Mouse (Mus musculus) stomach, embryonic 16.5 days (tissue): ENCODE data around the gene Nagpa. TPM values are rescaled to one million over a fixed set of nuclear protein-coding genes. Genes with fewer than 3 reads are reported as not detected.

Source experiments
- ATAC-seq: fragments of 200-750 bp; cut with Nextera tagmentation; 2 replicates; pipeline ENCODE4 v1.8.0; 2017; ENCODE audit warnings: moderate number of reproducible peaks, moderate TSS enrichment; ENCODE audit not compliant: insufficient read depth, low FRiP score
- H3K27ac ChIP-seq: fragments of 300-500 bp; sonication (generic); 2 replicates; pipeline ENCODE4 v1.5.1; 2014; ENCODE audit warnings: low read length
- H3K27me3 ChIP-seq: fragments of 300-500 bp; sonication (generic); 2 replicates; pipeline ENCODE4 v1.6.1; 2014; ENCODE audit warnings: low read length, control low read depth, mixed read lengths; ENCODE audit not compliant: control insufficient read depth, insufficient read depth
- H3K36me3 ChIP-seq: fragments of 300-500 bp; sonication (generic); 2 replicates; pipeline ENCODE4 v1.6.1; 2014; ENCODE audit warnings: low read length; ENCODE audit not compliant: control insufficient read depth, insufficient read depth
- H3K4me1 ChIP-seq: fragments of 300-500 bp; sonication (generic); 2 replicates; pipeline ENCODE4 v1.6.1; 2014; ENCODE audit warnings: low read length, control low read depth, mixed read lengths; ENCODE audit not compliant: control insufficient read depth, insufficient read depth
- H3K4me2 ChIP-seq: fragments of 300-500 bp; sonication (generic); 2 replicates; pipeline ENCODE4 v1.6.1; 2014; ENCODE audit warnings: low read depth, low read length, mixed read lengths
- H3K4me3 ChIP-seq: fragments of 300-500 bp; sonication (generic); replicated peaks from 2 replicates; pipeline ENCODE4 v1.5.1; 2014; ENCODE audit warnings: mild to moderate bottlenecking, low read length
- H3K9ac ChIP-seq: fragments of 300-500 bp; sonication (generic); 2 replicates; pipeline ENCODE4 v1.6.1; 2014; ENCODE audit warnings: low read length
- H3K9me3 ChIP-seq: fragments of 300-500 bp; sonication (generic); replicated peaks from 2 replicates; pipeline ENCODE4 v1.6.1; 2016; ENCODE audit warnings: low read length, control low read depth; ENCODE audit not compliant: control insufficient read depth
- WGBS: fragments of 180-500 bp; shearing (Covaris S2); extraction: QIAGEN DNeasy Blood & Tissue Kit; methylation state at CpG from one replicate; pipeline ENCODE4 v1.1.7; 2014; 5-methylcytosine and 5-hydroxymethylcytosine counted together
- polyA plus RNA-seq: library from polyadenylated mRNA; unstranded; fragments of >200 nt; fragmentation: Nextera tagmentation; extraction: Ambion mirVana; gene quantifications from 2 replicates; pipeline ENCODE4 v1.2.1, GENCODE M21; 2015

Nagpa gene
- polyA plus RNA-seq, 1 experiment from 2014 or later = 19.7 TPM

GRCm38 (mm10) chr16:5184101-5184500 is 19.7 kb downstream of the Nagpa start:
- no peaks in the 10 kb centered on the region for H3K4me1 ChIP-seq
- H3K4me2 ChIP-seq = no peak overlapping the region
- no peaks in the 10 kb centered on the region for H3K9me3 ChIP-seq
- no peak for ATAC-seq
- H3K27ac ChIP-seq = no peak overlapping the region
- H3K9ac ChIP-seq = no peak overlapping the region
- H3K36me3 ChIP-seq = no peaks in the 10 kb centered on the region
- H3K27me3 ChIP-seq = no peaks in the 10 kb centered on the region
- no peak overlapping the region for H3K4me3 ChIP-seq
- WGBS = 52% methylated on average over 8 of the region's 8 CpGs

GRCm38 (mm10) chr16:5183310-5183975 is 20.4 kb downstream of the Nagpa start:
- Histone ChIP-seq H3K9me3 (no peaks in the 10 kb centered on the region), H3K27me3 (no peaks in the 10 kb centered on the region), H3K4me1 (no peaks in the 10 kb centered on the region), H3K4me3 (no peak overlapping the region), H3K9ac (no peak overlapping the region), H3K36me3 (no peaks in the 10 kb centered on the region), H3K27ac (no peak overlapping the region), H3K4me2 (no peak overlapping the region)
- no peak for ATAC-seq
- 85% methylated on average over 18 of the region's 18 CpGs for WGBS

DNA sequence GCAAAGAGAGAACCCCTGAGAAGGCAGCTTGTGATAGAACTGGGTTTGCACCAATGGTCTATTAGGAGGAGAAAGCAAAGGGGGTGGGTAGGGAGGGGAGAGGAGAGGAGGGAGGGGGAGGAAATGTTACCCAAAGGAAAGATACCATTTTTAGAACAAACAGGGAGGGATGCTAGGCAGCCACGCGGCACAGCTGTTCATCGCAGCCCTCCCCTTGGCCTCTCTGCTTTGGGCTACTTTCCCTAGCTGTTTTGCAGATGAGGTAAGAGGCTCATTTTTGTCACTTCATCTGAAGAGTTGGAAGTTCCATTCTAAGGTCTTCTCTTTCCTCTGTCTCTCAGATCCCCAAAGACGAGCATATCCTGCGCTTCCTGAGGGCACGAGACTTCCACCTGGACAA is 31.2 kb downstream of the Nagpa start:
- WGBS = 88% methylated on average over 6 of the region's 6 CpGs
- no peaks in the 10 kb centered on the region for H3K9me3 ChIP-seq
- H3K27ac ChIP-seq = no peak overlapping the region
- no peak overlapping the region for H3K4me2 ChIP-seq
- H3K4me3 ChIP-seq = no peak overlapping the region
- H3K4me1 ChIP-seq = no peaks in the 10 kb centered on the region
- no peaks in the 10 kb centered on the region for H3K27me3 ChIP-seq
- ATAC-seq = no peak
- no peaks in the 10 kb centered on the region for H3K36me3 ChIP-seq
- no peak overlapping the region for H3K9ac ChIP-seq

GRCm38 (mm10) chr16:5168829-5169228 is 35.0 kb downstream of the Nagpa start:
- no peak overlapping the region for H3K9ac ChIP-seq
- no peak overlapping the region for H3K27ac ChIP-seq
- H3K4me2 ChIP-seq = no peak overlapping the region
- 77% methylated on average over 5 of the region's 5 CpGs for WGBS
- H3K36me3 ChIP-seq = no peaks in the 10 kb centered on the region
- H3K4me1 ChIP-seq = no peaks in the 10 kb centered on the region
- H3K9me3 ChIP-seq = no peaks in the 10 kb centered on the region
- H3K4me3 ChIP-seq = no peak overlapping the region
- no peak for ATAC-seq
- H3K27me3 ChIP-seq = no peaks in the 10 kb centered on the region

- no peaks in the 10 kb centered on the region for H3K36me3 ChIP-seq
- WGBS = 80% methylated on average over 2 of the region's 2 CpGs
- ATAC-seq = no peak
- H3K4me3 ChIP-seq = no peak overlapping the region
- H3K27me3 ChIP-seq = no peaks in the 10 kb centered on the region
- no peak overlapping the region for H3K9ac ChIP-seq
- no peaks in the 10 kb centered on the region for H3K9me3 ChIP-seq
- H3K4me2 ChIP-seq = no peak overlapping the region
- no peak overlapping the region for H3K27ac ChIP-seq
- H3K4me1 ChIP-seq = no peaks in the 10 kb centered on the region
Observed at GRCm38 (mm10) chr16:5168038-5168437, 35.8 kb downstream of the Nagpa start.

DNA sequence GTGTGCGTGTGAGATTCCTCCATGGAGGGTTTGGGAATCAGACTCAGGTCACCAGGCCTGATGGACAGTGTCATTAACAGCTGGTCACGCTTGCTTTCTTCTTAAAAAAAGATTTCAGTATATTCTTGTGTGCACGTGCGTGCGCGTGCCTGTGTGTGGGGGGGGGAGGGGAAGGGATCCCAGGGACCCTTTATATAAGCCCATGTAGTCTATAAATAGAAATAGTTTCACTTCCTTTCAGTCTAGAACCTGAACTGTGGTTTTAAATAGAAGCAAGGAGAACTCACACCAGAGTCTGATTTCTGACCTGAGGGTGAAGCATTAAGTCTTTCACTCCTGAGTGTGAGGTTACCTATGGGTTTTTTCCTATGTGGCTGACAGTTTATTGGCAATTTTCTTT is 39.5 kb downstream of the Nagpa start:
- Histone ChIP-seq H3K27ac (no peak overlapping the region), H3K9ac (no peak overlapping the region), H3K4me3 (no peak overlapping the region), H3K4me1 (no peaks in the 10 kb centered on the region), H3K36me3 (no peaks in the 10 kb centered on the region), H3K9me3 (no peaks in the 10 kb centered on the region), H3K27me3 (no peaks in the 10 kb centered on the region), H3K4me2 (no peak overlapping the region)
- WGBS = 77% methylated on average over 6 of the region's 6 CpGs
- ATAC-seq = no peak

- H3K27me3 ChIP-seq = no peaks in the 10 kb centered on the region
- no peak for ATAC-seq
- H3K4me3 ChIP-seq = no peak overlapping the region
- WGBS = 56% methylated on average over 8 of the region's 8 CpGs
- no peaks in the 10 kb centered on the region for H3K4me1 ChIP-seq
- no peaks in the 10 kb centered on the region for H3K36me3 ChIP-seq
- no peak overlapping the region for H3K4me2 ChIP-seq
- H3K27ac ChIP-seq = no peak overlapping the region
- H3K9me3 ChIP-seq = no peaks in the 10 kb centered on the region
- H3K9ac ChIP-seq = no peak overlapping the region
Observed at GRCm38 (mm10) chr16:5159248-5159647, 44.6 kb downstream of the Nagpa start.

DNA sequence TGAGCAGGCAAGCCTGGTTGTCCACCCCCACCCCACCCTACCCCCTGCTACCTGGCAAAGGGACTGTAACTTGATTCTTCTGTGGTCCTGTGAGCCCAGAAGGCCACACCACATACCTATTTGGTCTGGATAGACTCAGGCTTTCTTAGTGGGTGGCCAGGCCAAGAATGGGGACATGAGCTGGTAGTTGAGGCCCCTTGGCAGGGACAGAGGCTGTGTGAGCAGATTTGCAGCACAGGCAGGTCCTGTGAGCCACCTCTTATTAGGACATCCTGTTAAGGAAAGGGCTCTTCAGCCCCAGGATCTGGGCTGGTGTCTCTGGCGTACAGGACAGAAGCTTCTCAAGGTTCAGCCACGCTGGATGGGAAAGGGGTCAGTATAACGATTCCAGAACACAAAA is 46.7 kb downstream of the Nagpa start:
- Histone ChIP-seq H3K27ac (no peak overlapping the region), H3K36me3 (no peaks in the 10 kb centered on the region), H3K4me2 (no peak overlapping the region), H3K27me3 (no peaks in the 10 kb centered on the region), H3K9me3 (no peaks in the 10 kb centered on the region), H3K9ac (no peak overlapping the region), H3K4me3 (no peak overlapping the region), H3K4me1 (no peaks in the 10 kb centered on the region)
- no peak for ATAC-seq
- WGBS = 70% methylated on average over 3 of the region's 3 CpGs

GRCm38 (mm10) chr16:5156495-5156894 is 47.3 kb downstream of the Nagpa start:
- Histone ChIP-seq H3K4me1 (no peaks in the 10 kb centered on the region), H3K27ac (no peak overlapping the region), H3K4me3 (no peak overlapping the region), H3K9ac (no peak overlapping the region), H3K36me3 (no peaks in the 10 kb centered on the region), H3K9me3 (no peaks in the 10 kb centered on the region), H3K27me3 (no peaks in the 10 kb centered on the region), H3K4me2 (no peak overlapping the region)
- ATAC-seq = no peak
- 64% methylated on average over 2 of the region's 2 CpGs for WGBS
